Mouse (Mus musculus) brown adipose tissue, adult 24 weeks (tissue): ENCODE results near the gene Chd9. TPM values are rescaled to one million over a fixed set of nuclear protein-coding genes. Genes with fewer than 3 reads are reported as not detected.
"Not testable (repeated sequence)": the region's sequence is repeated elsewhere in the genome, so short reads cannot be mapped to it uniquely, and the experiment has no call there.

Experiments used
- H3K27ac ChIP-seq: fragments of 200-500 bp; replicated peaks from 2 replicates; pipeline ENCODE4 v1.5.1; 2012; ENCODE audit warnings: low read depth, mild to moderate bottlenecking, low read length
- H3K4me1 ChIP-seq: fragments of 200-500 bp; 2 replicates; pipeline ENCODE4 v1.6.1; 2012; ENCODE audit warnings: low read length, mixed read lengths; ENCODE audit not compliant: control insufficient read depth, insufficient read depth, insufficient read length
- H3K4me3 ChIP-seq: fragments of 200-500 bp; 2 replicates; pipeline ENCODE4 v1.5.1; 2012; ENCODE audit warnings: low read depth, mild to moderate bottlenecking, low read length, moderate library complexity; ENCODE audit not compliant: insufficient read depth
- polyA plus RNA-seq: library from polyadenylated mRNA; stranded (reverse); fragments of >200 nt; gene quantifications from 2 replicates; pipeline ENCODE4 v1.2.4, GENCODE M21; 2012; ENCODE audit not compliant: missing spikeins, insufficient read depth, insufficient read length

Gene Chd9
- polyA plus RNA-seq, 1 experiment, result 36.3 TPM

DNA sequence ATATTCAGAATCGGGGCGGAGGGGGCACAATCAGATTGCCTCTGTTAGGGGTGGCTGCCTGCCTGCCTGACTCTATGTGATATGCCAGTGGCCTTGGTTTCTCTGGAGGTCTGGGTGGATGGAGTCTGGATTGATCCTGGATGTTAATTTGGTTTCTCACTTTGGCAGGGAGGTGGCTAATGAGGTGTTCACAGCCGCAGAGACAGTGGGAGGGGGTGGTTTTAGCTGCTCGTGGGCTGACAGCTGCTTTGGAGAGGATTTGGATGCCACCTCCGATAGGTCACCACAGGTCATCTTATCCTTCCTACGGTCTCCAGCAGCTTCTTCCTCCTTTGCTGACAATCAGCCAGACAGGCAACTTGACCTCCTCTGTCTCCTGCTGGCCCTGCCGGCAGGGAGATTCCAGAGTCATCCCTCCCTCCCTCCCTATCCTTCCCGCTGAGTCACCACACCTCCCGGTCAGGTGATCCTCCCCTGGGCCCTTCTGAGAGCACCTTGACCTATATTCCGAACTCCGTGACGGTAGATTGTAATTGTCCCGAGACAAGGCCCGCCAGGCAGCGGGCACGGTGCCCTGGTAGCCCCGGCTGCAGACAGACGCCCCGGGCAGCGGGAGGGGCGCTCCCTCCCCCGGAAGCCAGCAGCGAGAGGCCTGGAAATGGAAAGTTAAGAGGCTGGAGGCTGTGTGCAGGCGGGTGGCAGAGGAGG is 48.7 kb downstream of the Chd9 start:
- Histone ChIP-seq H3K4me1 (peaks cover 5% of the 10 kb centered on the region), H3K4me3 (peak overlapping the region; percentile 54), H3K27ac (peak overlapping the region; percentile 78)

GRCm38 (mm10) chr8:90877430-90877975 is 49.4 kb downstream of the Chd9 start:
- Histone ChIP-seq H3K4me3 (peak overlapping the region; percentile 54), H3K4me1 (peaks cover 5% of the 10 kb centered on the region; the same call in 1 of the 2 replicates), H3K27ac (peak overlapping the region; percentile 78)

GRCm38 (mm10) chr8:90878551-90878950 is 50.4 kb downstream of the Chd9 start:
- H3K4me3 ChIP-seq, result no peak overlapping the region
- H3K27ac ChIP-seq, result 0 out of 2 replicates have a peak overlapping the region, but pooled peaks have one; percentile 6
- peaks cover 2% of the 10 kb centered on the region; the same call in 1 of the 2 replicates for H3K4me1 ChIP-seq

GRCm38 (mm10) chr8:90880041-90880440 is 51.9 kb downstream of the Chd9 start:
- Histone ChIP-seq H3K4me1 (peaks cover 2% of the 10 kb centered on the region; the same call in 1 of the 2 replicates), H3K4me3 (no peak overlapping the region), H3K27ac (no peak overlapping the region)

DNA sequence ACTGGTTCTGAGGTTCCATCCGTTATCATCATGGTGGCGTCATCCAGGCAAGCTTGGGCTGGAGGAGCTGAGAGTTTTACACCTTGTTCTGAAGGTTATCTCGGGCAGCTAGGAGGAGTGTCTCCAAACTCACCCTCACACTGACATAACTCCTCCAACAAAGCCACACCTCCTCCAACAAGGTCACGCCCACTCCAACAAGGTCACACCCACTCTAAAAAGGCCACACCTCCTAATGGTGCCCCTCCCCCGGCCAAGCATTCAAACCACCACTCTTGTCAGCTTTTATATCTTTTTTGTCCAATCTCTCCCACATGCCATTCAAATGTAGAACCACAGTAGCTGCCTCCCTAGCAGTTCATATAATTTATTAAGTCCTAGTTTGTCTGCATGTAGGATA is 53.0 kb downstream of the Chd9 start:
- no peak overlapping the region for H3K4me3 ChIP-seq
- peaks cover 2% of the 10 kb centered on the region; the same call in 1 of the 2 replicates for H3K4me1 ChIP-seq
- H3K27ac ChIP-seq, result no peak overlapping the region

- no peak overlapping the region; the same call in 1 of the 2 replicates for H3K27ac ChIP-seq
- no peak overlapping the region for H3K4me3 ChIP-seq
- peaks cover 2% of the 10 kb centered on the region; the same call in 1 of the 2 replicates for H3K4me1 ChIP-seq
These were observed 54.0 kb downstream of the Chd9 start for GRCm38 (mm10) chr8:90882088-90882691.

DNA sequence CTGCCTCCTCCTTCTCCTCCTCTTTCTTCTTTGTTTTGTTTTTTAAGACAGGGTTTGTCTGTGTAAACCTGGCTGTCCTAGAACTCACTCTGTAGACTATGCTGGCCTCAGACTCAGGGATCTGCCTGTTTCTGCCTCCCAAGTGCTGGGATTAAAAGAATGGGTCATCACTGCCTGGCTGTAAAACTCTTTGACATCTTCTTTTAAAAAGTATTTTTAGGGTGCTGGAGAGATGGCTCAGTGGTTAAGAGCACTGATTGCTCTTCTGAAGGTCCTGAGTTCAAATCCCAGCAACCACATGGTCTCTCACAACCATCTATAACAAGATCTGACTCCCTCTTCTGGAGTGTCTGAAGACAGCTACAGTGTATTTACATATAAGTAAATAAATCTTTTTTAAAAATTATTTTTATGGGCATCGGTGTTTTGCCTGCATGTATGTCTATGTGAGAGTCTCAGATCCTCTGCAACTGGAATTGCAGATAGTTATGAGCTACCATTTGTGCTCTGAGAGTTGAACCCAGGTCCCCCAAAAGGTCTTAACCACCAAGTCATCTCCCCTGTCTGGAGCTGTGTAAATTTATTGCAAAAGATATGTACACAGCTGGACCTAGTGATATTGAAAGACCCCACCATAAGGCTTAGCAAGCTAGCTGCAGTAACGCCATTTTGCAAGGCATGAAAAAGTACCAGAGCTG is 57.7 kb downstream of the Chd9 start:
- H3K27ac ChIP-seq, result no peak overlapping the region
- no peak overlapping the region for H3K4me3 ChIP-seq
- H3K4me1 ChIP-seq, result no peaks in the 10 kb centered on the region

GRCm38 (mm10) chr8:90886369-90886712 is 58.2 kb downstream of the Chd9 start:
- H3K4me3 ChIP-seq, H3K27ac ChIP-seq, H3K4me1 ChIP-seq: not testable (repeated sequence)

DNA sequence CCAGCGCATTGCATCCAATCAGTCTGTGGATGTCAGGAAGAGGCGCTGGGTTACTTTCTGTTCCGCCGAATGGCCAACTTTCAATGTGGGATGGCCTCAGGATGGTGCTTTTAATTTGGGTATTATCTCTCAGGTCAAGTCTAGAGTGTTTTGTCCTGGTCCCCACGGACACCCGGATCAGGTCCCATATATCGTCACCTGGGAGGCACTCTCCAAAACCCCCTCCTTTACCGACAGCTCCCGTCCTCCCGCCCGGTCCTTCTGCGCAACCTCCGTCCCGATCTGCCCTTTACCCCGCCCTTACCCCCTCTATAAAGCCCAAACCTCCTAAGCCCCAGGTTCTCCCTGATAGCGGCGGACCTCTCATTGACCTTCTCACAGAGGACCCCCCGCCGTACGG is 59.2 kb downstream of the Chd9 start:
- not testable (repeated sequence) for H3K4me1 ChIP-seq
- Histone ChIP-seq H3K27ac (peak overlapping the region; percentile 67), H3K4me3 (peak overlapping the region; percentile 54)

DNA sequence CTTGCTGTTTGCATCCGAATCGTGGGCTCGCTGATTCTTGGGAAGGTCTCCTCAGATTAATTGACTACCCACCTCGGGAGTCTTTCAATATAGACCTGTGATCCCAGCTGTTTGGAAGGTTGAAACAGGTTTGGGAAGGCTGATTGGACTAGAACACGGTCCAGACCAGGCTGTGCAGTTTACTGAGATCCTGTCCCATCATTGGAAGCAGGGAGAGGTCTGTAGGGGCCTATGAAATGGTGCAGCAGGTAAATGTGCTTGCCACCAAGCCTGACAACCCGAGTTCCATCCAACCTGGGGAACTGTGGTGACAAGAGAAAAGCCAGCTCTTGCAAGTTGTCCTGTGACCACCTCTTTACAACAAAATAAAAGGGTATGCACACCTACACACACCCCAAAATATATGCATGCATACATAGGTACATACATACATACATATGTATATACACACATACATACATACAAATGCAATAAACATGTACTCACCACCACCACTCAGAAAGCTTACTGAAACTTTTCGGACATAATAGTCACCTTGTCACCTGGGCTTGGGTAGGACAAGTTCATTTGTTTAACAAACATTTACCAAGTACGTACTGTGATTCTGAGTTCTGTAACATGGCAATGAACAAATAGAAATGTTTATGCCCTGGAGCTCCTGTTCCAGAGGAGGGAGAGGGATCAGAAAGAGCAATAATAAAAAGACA is 63.9 kb downstream of the Chd9 start:
- H3K4me1 ChIP-seq, result no peaks in the 10 kb centered on the region
- H3K27ac ChIP-seq, result no peak overlapping the region

GRCm38 (mm10) chr8:90892579-90892919 is 64.4 kb downstream of the Chd9 start:
- no peak overlapping the region for H3K4me3 ChIP-seq
- no peak overlapping the region for H3K27ac ChIP-seq
- no peaks in the 10 kb centered on the region for H3K4me1 ChIP-seq

More for the DNA sequence above, 63.9 kb downstream of the Chd9 start:
- no peak overlapping the region for H3K4me3 ChIP-seq

DNA sequence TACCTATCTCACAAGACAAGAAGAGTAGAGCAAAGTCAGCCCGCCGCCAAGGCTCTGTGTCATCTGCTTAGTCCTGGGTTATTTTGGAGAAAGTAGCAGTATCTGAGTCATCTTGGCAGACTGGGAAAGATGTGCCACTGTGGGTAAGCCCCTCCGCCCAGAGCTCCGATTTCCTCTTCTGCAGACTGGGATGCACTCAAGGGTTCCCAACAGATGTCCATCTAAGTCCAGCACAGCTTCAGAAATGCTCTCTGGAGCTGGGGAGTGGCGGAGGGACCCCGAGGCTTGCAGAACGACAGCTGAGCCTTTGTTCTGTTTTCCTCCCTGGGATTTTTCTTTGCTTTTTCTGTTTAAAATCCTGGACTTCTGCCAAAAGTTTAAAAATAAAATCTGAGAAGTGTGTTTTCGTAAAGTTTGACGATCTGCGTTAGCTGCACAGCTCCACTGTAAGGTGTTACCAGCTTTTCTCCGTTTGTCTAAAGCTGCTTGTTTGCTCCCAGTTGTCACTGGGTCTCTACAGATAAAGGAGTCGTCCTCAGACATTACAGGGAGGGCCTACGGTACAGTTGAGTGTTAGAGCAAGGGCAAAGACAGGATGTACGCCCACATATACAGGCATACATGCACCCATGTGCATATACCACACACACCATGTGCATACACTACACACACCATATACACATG is 66.2 kb downstream of the Chd9 start:
- H3K27ac ChIP-seq, result no peak overlapping the region
- no peak overlapping the region for H3K4me3 ChIP-seq
- no peaks in the 10 kb centered on the region for H3K4me1 ChIP-seq

GRCm38 (mm10) chr8:90897343-90897742 is 69.2 kb downstream of the Chd9 start:
- H3K27ac ChIP-seq, result no peak overlapping the region
- no peak overlapping the region for H3K4me3 ChIP-seq
- H3K4me1 ChIP-seq, result no peaks in the 10 kb centered on the region

DNA sequence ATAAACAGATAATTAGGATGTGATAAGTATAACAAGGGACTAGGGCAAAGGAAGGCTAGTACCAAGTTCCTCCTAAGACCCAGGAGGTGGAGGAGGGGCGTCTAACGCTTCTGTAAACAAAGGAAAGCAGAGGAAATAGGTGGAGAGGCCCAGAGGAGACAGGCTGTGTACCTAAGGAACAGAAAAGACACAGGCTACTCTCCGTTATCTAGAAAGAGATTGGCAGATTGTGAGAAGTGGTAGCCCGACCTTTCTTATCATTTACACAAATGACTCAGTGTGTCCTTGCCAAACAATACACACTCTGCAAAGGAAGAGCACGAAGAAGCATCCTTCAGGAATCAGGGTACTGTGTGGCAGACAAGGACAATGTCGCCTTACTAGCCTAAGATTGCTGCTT is 70.4 kb downstream of the Chd9 start:
- no peak overlapping the region for H3K27ac ChIP-seq
- no peaks in the 10 kb centered on the region for H3K4me1 ChIP-seq
- H3K4me3 ChIP-seq, result no peak overlapping the region
